Mouse (Mus musculus) left cerebral cortex, adult 8-10 months (tissue): ENCODE measurements at regions not wholly inside any gene's neighbourhood (a gene's known extent, or its start where the extent isn't known, plus 50 kb on each side); places are given as distances from the start of the nearest gene placed in this dataset.
"Not testable (repeated sequence)": the region's sequence is repeated elsewhere in the genome, so short reads cannot be mapped to it uniquely, and the experiment has no call there.

ENCODE experiments used
- DNase-seq, 2 experiments: peaks; one replicate each; pipeline ENCODE4 v3.0.0; 2022; ENCODE audit warnings: low spot score in 2 of 2

DNA sequence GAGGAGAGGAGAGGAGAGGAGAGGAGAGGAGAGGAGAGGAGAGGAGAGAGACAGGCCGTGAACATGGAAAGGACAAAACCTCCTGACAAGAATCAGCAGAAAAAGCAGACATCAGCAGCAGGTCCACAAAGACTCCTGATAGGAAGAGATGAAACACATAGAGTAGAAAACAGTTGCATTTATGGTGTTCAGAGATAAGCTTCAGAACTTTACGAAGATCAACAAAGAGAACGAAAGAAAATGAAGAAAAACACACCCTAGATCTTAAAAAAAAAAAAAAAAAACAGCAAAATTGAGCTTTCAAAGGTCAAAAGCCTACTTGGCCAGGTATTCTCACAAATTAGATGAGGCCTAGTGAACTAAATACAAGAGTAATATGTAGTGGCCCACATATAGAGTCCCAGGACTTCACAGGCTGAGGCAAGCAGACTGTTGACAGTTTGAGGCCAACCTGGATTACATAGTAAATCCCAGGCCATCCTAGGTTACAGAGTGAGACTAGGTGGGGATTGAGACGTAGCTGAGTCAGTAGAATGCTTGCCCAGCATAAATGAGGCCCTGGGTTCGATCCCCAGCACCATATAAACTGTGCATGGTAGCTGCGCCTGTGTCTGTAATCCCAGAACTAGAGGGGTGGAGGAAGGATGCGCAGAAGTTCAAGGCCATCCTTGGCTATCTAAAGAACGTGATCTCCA is 111.6 kb upstream of the Klf3 start:
- DNase-seq = no peak

DNA sequence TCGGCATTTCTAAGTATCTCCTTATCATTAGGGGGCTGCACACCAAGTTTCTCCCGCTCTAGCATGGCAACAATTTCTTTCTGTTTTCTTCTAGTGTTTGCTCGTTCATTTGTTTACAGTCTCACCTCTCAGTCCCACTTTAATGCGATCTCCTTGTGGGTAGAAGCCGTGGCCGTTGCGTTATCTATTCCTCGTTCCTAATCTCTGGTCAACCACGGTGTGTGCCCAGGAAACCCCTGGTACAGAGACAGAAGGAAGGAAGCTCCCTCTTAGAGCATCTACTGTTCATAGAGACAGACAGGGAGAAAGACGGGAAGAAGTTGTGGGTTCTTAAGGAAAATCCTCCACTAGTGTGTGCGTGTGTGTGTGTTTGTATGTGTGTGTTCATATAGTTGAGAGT is 110.9 kb upstream of the Klf3 start:
- DNase-seq = no peak

DNA sequence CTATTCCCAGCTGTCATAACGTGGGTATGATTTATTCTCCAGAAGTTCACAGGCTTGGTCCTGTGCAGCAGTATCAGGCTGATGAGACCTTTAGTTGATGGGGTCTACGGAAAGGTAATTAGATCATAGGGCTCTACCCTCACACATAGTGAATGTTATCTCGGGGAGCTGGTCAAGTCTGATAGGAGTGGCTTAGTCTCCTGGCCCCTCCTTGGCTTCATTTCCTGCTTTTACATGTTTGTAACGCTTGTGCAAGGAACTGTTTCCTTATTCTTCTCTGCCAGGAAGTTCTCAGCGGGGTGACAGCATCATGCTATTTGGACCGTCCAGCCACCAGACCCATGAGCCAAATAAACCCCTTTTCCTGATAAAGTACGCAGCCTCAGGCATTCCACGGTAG is 109.6 kb upstream of the Klf3 start:
- DNase-seq = no peak

DNA sequence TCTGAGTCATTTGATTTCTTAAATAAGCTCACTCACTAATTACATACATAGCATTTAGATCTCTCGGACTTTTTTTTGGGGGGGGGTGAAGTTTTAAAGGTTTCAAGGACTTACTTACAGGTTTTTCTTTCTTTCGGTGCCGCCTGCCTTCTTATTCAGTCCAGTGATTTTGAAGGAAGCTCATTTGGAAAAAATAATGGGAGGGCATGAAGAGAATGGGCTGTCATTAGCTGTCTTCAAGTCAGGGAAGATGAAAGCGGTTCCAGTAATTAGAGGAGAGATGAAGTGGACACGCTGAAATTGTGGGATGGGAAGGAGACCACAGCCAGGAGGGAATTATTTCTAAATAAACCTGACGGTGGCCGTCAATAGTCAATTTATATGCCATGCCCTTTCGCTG is 108.6 kb upstream of the Klf3 start:
- DNase-seq = no peak

DNA sequence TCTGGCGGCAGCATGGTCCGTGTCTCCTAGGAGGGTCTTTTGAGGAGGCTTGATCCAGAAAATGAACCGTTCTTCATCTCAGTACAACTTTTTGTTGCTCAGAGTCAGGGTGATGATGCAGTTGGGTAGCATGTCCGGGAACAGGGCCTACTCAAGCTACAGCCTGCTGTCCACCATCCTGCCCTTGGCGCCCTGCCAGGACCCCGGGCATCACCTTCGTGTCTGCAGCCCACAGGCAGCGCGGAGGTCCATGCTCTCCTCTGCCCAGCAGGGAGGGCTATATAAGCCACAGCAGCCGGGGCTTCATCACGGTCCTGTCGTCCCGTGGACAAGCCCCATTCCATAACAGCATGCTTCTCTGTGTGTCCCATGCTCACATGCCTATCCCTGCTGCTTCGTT is 107.1 kb upstream of the Klf3 start:
- no peak for DNase-seq

DNA sequence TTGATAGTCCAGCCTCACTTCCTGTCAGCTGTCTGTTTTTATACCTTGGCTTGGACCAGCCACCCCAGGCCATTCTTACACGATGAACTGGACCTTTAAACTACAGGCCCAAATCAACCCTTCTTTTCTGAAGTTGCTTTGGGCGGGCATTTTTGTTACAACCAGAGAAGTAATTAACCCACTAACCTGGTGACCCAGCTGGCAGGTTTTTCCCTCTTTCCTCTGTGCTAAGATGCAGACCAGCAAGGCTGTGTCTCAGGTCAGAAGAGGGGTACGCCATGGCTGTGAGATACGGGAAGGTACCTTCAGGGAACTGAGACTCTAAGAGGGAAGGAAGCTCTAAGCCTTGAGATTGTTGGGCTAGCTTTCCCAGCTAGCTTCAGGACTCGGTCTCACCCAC is 105.7 kb upstream of the Klf3 start:
- no peak for DNase-seq

DNA sequence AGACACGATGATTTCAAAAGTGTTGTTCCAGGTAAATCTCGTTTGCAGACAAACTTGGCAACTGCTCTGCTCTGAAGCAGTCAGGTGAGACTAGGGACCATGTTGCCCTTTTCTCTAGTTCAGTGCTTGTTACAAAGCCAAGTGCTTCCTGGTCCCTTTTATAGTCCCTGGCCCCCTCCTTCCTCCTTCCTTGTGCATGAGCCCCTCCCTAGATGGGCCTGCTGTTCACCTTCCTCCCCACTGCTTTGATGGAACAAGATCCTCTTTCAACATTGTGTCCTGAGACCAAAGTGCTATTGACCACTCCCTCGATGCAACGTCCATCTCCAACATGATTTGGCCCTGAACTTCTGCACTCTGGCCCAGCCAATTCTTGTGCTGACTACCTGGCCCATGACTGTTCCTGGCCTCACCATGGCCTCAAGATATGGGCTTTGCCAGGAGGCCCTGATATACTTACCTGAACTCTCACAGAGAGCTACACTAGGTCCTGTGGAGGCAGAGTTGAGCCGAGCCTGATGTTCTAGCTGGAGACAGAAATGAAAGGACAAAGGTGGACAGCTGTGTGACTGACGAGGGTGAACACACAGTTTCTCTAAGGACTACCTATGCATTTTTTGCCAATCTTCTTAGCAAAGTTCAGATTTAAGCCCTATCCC is 104.6 kb upstream of the Klf3 start:
- DNase-seq = no peak

DNA sequence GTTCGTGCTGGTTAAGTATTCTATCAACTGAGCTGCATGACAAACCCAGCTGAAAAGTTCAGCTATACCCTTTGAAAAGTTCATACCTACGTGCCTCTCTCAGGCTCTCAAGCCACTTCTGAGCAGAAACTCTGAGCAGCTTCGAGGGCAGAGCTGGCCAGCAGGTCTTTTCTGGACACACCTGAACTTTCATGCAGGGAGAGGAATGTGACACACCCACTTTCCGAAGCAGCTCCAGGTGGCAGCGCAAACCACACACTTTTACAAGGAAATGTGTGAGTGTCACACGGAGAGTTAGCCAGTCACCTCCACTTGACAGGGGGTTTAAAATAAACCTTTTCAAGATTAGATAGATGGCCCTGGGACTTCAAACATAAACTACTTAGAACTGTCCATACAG is 103.2 kb upstream of the Klf3 start:
- no peak for DNase-seq

DNA sequence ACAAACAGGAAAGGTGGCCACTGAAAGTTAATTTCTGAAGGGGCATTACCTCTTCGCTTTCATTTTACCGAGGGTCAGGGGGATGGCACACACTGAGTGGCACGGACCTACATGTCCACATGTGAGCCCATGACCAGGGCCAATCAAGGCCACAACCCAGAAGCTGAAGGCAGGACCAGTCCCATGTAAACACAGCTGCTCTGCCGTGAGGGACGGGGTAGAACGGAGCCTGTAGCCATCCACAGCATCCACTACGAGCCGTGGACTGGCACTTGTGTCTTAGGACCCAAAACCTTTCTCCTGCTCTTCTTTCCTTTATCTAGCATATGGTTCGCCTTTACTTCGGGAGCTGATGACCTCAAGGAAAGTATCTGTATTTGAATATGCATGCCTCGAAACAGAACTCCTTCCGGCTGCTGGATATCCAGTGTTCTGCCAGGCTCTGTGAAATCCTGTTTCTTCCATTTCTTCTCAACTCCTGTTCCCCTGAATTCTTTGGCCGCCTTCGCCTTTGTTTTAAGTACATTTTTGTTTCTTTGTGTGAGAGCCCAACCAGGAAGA is 101.9 kb upstream of the Klf3 start:
- DNase-seq = no peak

DNA sequence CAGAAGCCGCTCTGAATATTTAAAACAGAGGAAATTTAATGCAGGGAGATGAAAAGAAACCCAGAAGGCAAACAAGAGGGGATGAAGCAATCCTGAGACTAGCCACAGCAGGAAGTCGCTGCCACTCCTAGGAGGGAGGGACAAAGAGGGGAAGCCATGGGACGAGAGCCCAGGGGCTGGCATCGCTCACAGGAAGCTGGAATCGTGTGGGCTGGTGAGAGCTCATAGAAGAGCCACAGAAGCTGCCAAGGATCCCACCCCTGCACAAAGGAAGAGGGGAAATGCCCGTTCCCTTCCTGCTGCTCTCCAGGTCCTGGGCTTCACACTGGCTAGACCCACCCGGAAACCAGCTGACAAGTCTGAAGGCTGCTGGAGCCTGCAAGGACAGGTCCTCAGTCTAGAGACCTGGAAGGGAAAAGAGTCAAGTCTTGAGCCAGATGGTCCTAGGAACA is 101.4 kb upstream of the Klf3 start:
- DNase-seq = peak; percentile 42 to 78

DNA sequence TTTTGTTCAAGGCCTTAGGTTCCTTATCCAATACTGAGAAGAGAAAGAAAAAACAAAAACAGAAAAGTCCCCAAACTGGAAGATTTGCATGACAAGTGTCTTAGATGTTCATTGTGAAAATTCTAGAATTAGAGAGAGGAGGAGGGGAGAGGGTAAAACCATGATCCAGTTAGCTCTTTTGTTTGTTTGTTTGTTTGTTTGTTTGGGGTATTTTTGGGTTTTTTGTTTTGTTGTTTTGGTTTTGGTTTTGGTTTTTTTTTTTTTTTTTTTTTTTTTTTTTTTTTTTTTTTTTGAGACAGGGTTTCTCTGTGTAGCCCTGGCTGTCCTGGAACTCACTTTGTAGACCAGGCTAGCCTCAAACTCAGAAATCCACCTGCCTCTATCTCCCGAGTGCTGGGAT is 100.8 kb upstream of the Klf3 start:
- DNase-seq = not testable (repeated sequence)

DNA sequence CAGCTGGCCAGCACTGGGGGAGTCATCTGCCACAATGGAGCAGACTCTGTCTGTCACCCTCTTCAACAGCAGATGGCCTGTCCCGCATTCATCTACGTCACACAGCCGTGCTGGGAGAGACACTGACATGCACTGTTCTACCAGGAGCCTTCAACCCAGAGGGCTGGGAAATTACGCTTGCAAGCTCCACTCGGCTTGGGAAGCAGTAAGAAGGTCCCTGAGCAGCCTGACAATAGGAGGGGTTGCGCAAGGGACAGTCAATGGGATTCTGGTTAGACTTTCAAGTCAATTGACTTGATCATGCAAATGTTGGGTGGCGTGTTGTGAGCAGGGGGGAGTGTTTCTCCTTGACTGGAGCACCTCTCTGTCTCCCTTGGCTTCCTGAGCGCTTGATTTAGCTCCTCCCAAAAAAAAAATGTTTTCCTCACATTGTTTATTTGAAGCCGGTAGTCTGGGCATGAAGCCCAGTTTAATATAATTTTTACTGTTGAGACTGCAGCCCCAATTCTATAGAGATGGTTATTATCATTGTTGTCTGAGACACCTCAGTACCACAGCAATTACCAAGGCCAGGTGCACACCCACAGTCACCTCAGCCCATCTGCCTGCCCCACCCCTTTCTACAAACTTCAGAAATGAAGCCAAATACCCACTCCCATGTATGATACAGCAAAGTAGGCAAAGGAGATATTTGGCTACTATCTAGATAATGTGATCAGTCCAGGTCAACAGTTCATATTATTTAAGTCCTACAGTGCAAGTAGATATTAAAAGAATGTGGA is 99.9 kb upstream of the Klf3 start:
- DNase-seq = peak; percentile 32 to 72

DNA sequence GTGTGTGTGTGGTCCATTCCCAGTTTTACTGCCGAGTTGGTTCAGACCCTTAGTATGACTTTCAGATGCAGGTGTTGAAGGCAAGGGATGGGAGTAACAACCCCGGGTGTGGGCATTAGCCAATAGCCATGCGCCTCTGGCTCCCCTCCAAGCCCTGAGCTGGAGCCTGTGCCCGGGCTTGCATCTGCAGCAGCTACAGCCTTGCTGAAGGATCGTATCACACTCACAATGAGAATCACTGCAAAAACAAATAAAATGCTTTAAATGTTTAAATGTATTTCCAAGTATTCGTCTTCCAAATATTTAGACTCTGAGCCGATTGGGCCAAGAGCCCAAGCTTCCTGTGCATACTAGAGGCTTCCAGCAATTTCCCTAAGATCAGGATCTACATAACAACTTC is 99.0 kb upstream of the Klf3 start:
- peak in 1 of 2 experiments; percentile 45 for DNase-seq

DNA sequence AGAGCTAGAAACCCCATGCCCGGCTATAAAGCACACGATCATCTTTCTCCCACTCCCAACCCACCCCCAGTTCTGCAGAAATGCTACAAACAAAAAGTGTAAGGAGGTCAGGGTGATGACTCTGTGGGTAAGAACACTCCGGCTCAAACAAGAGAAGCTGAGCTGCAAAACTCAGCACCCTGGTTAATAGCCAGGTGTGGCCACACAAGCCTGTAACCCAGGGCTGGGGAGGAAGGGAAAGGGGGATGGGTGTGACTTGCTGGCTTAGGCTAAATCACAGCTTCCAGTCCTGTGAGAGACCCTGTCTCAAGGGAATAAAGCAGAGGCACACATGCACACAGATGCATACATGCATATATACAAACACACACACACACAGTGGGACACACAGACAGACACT is 96.6 kb upstream of the Klf3 start:
- no peak for DNase-seq

DNA sequence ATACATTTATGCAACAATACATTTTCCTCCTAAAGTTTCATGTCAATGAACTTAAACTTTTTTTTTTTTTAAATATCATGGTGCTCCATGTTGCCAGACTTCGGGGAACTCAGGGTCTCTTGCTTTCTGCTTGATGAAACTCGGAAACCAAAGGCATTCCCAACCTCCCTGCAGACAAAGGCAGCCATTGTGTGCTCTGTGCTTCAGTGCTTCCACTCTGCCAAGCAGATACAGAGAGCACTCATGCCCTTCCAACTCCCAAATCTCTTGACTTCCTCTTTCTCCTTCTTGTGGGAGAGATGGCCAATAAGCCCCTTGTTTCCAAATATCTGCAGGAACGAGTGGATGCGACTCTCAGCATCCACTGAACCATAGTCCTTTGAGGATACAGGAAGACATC is 94.0 kb upstream of the Klf3 start:
- no peak for DNase-seq

DNA sequence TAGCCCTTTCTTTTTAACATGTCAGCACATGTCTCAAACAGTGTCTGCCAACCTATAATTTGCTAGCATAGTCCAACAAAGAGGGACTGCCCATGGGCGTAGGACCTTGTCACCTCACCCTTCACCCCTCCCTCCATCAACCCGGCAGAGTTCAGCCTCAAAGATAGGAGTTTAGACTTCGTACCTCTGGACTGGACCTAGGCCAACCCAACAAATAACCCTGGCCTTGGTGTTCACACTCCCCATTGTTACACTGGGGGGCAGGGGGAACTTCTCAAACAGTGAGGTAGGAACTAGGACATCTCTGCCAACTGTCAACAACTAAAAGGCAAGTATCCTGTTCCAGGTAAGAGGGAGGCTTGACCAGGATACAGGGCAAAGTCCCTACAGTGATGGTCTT is 93.0 kb upstream of the Klf3 start:
- DNase-seq = no peak

DNA sequence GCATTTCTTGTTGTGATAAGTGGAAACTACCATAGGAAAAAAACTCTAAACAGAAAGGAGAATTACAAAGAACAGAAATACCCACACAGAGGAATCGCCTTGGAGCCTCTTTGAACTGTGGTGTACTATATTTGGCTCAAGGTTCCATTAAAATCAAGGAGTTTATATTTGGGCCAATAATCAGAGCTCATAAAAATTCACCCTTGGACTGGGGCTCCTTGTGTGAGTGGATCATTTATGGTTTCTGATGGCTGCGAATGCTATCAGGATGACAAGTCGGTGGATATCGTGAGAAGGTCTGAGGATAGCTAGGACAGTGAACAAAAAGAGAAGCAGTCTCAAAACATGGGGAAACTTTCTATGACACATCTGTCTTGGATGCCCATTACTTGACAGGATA is 92.2 kb upstream of the Klf3 start:
- no peak for DNase-seq

DNA sequence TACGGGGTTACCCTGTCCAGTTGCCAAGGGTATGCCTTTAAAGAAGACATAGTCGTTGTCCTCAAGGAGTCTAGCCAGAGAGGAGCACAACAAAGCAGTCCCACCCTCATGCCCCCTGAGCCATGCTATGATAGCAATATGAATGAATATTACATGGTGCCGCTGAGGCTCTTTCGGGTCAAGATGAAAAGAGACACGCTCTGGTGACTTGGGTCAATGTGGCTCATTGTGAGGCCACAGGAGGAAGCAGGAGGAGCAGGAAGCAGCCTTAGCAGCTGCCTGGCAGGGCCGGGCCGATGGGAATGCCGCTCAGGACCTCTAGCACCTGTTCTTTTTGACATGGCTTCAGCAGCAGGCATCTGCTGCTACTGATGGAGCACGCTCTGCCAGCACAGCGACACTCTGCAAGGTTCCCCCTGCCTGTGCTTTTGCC is 89.0 kb upstream of the Klf3 start:
- DNase-seq = no peak

DNA sequence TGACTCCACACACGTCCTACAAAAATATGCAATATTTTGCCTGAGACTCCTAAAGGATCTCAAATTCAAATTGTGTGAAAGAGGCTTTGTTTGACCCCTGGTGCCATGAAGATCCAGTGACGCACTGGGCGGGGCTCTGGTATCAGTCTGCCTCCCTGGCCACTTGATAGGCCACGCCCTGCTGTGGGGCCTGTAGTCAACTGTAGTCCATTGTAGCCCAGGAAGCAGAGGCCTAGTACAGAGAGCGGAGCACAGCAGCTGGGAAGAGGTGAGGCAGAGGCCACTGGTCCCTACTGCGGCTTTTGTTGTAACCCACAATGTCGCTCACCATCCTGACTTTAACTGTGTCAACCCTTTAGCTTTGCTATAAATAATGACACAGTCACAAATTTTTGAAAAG is 88.5 kb upstream of the Klf3 start:
- DNase-seq = peak in 1 of 2 experiments; percentile 36

DNA sequence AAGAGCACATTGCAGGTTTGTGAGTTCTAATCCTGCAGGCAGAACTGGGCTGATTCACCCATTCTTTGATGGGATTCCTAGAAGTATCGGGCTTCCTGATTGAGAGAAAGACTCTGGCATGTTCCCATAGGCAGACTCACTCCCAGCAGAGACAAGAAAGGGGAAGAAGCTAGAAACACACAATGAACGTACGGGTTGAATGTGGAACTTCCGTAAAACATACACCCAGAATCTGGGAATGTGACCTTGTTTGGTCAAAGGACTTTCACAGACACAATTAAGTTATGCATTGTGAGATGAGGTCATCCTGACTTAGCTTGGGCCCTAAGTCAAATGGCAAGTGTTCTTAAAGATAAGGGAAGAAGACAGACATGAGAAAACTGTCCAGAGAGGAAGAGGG is 86.6 kb upstream of the Klf3 start:
- DNase-seq = no peak

DNA sequence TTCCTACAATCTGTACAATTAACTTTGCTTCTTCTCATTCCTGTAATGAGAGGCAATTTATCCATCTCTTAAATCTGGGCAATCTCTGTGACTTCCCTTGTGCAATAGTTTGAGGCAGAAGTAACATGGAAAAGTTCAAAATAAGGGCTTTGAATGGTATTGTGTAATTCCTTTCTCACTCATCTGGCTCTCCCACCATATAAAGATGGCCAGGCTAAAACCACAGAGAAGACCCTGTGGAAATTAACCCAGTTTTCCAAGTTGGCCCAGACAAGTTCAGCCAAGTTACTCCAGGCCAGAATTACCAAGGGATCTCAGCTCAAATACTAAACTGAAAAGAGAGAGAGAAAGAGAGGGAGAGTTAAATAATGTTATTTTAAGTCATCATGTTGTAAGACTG is 81.0 kb upstream of the Klf3 start:
- no peak for DNase-seq

DNA sequence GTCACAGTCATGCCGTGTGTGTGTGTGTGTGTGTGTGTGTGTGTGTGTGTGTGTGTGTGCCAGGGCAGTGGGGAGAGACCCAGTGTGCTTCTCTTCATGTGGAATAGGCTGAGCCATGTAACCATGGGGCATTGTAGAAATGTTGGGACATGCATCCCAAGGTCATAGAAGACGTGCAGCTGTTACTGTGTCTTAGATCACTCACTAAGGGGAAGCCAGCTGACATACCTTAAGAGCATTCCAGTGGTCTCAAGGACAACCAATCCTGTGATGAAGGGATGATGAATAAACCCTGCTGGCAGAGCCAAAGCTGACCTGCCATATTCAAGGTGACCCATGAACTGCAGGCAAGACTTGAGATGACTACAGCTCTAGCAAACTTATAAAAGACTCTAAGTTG is 75.3 kb upstream of the Klf3 start:
- DNase-seq = no peak
